Mouse (Mus musculus): Measurements from ENCODE around the gene Gng7. TPM values are rescaled to one million over a fixed set of nuclear protein-coding genes. Genes with fewer than 3 reads are reported as not detected.

Gng7 gene
- polyA plus RNA-seq, 1 experiment = 0.63 TPM

GRCm38 (mm10) chr10:80958979-80959637, 55.6 kb downstream of the Gng7 start:
- TF ChIP-seq POLR2A (IDR thresholded peaks at IDR 0.05; ENCODE audit: control insufficient read depth, extremely low read depth, insufficient read depth, low read length, poor library complexity) (no peak), CTCF (IDR thresholded peaks at IDR 0.05; ENCODE audit: borderline replicate concordance, control insufficient read depth, extremely low read depth, insufficient read depth, low read length, poor library complexity) (no peak)
- Histone ChIP-seq H3K27ac (ENCODE audit: control insufficient read depth, insufficient read depth, low read length) (no peak overlapping the region), H3K27me3 (ENCODE audit: control insufficient read depth, insufficient read depth, low read length) (no peaks in the 10 kb centered on the region), H3K4me1 (replicated peaks; ENCODE audit: control insufficient read depth, insufficient read depth, low read length) (peaks cover 11% of the 10 kb centered on the region), H3K4me3 (ENCODE audit: control insufficient read depth, insufficient read depth, low read length) (no peak overlapping the region), H3K36me3 (ENCODE audit: control insufficient read depth, insufficient read depth, low read length) (no peaks in the 10 kb centered on the region)
- WGBS = 94% methylated on average over 5 of the region's 5 CpGs
- no peak for DNase-seq

DNA sequence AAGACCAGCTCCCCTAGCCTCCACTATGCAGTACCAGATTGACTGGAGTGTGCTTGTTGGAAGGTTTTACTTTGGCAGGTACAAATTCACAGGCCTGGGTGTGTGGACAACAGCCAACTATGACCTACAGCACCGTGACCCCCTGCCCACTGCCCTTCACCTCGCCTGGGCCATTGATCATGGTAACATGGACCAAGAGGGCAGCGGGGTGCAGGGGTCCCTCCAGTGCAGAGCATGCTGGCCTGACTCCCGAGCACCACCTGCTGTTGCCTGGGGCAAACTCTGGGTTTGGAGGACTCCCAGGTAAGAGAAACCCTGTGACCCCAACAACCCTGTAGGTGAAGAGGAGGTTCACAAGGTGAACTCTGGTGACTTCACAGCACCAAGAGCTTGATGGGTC, 57.0 kb downstream of the Gng7 start:
- WGBS = 88% methylated on average over 4 of the region's 4 CpGs
- Histone ChIP-seq H3K27me3 (ENCODE audit: control insufficient read depth, insufficient read depth, low read length) (no peaks in the 10 kb centered on the region), H3K36me3 (ENCODE audit: control insufficient read depth, insufficient read depth, low read length) (no peaks in the 10 kb centered on the region), H3K4me3 (ENCODE audit: control insufficient read depth, insufficient read depth, low read length) (no peak overlapping the region), H3K4me1 (replicated peaks; ENCODE audit: control insufficient read depth, insufficient read depth, low read length) (peaks cover 11% of the 10 kb centered on the region), H3K27ac (ENCODE audit: control insufficient read depth, insufficient read depth, low read length) (no peak overlapping the region)
- no peak for DNase-seq
- TF ChIP-seq POLR2A (IDR thresholded peaks at IDR 0.05; ENCODE audit: control insufficient read depth, extremely low read depth, insufficient read depth, low read length, poor library complexity) (no peak), CTCF (IDR thresholded peaks at IDR 0.05; ENCODE audit: borderline replicate concordance, control insufficient read depth, extremely low read depth, insufficient read depth, low read length, poor library complexity) (no peak)

- 89% methylated on average over 6 of the region's 6 CpGs for WGBS
- no peaks in the 10 kb centered on the region for H3K36me3 ChIP-seq (ENCODE audit: control insufficient read depth, insufficient read depth, low read length)
- no peak overlapping the region for H3K27ac ChIP-seq (ENCODE audit: control insufficient read depth, insufficient read depth, low read length)
- H3K4me3 ChIP-seq (ENCODE audit: control insufficient read depth, insufficient read depth, low read length) = no peak overlapping the region
- H3K27me3 ChIP-seq (ENCODE audit: control insufficient read depth, insufficient read depth, low read length) = no peaks in the 10 kb centered on the region
- no peak for DNase-seq
- H3K4me1 ChIP-seq (replicated peaks; ENCODE audit: control insufficient read depth, insufficient read depth, low read length) = peaks cover 16% of the 10 kb centered on the region
- TF ChIP-seq POLR2A (IDR thresholded peaks at IDR 0.05; ENCODE audit: control insufficient read depth, extremely low read depth, insufficient read depth, low read length, poor library complexity) (no peak), CTCF (IDR thresholded peaks at IDR 0.05; ENCODE audit: borderline replicate concordance, control insufficient read depth, extremely low read depth, insufficient read depth, low read length, poor library complexity) (no peak)
Observed at GRCm38 (mm10) chr10:80956901-80957300, 57.8 kb downstream of the Gng7 start.

DNA sequence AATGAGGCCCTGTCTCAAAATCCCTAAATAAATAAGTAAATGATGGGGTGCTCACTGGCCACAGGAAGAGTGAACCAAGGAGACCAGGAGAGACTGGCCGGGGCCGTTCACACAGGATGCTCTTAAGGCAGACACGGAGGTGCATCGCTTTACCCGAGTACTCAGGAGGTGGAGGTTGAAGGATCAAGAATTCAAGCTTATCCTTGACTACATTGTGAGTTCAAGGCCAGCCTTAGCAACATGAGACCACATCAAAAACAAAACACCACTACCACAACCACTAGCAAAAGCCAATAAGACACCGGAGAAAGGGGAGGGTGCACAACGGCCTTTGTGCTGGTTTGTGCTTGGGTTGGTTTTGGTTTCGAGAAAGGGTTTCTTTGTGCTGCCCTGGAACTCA, 58.4 kb downstream of the Gng7 start:
- DNase-seq = no peak
- peaks cover 16% of the 10 kb centered on the region for H3K4me1 ChIP-seq (replicated peaks; ENCODE audit: control insufficient read depth, insufficient read depth, low read length)

DNA sequence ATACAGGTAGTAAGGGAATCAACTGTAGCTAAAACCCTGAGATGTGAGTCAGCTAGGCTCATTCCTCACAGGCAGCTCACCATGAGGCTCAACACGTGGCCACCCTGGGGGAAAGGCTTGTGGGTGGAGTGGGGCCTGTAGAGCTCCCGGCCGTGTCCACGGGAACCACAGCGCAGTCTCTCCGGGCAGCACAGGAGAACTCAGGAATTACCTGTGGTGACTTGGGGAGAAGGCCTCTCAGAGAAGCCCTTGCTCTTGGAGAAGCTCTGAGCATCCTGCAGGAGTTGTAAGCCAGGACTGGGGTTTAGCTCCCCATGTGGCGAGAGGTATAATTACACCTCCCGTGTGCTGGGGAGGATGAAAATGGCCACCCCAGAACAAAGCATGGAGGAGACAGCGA, 59.2 kb downstream of the Gng7 start:
- WGBS = 32% methylated on average over 9 of the region's 9 CpGs
- TF ChIP-seq POLR2A (IDR thresholded peaks at IDR 0.05; ENCODE audit: control insufficient read depth, extremely low read depth, insufficient read depth, low read length, poor library complexity) = no peak
- TF ChIP-seq CTCF (IDR thresholded peaks at IDR 0.05; ENCODE audit: borderline replicate concordance, control insufficient read depth, extremely low read depth, insufficient read depth, low read length, poor library complexity) = peak; percentile 74; the same call in 1 of the 2 replicates
- Histone ChIP-seq H3K36me3 (ENCODE audit: control insufficient read depth, insufficient read depth, low read length) (no peaks in the 10 kb centered on the region), H3K4me3 (ENCODE audit: control insufficient read depth, insufficient read depth, low read length) (no peak overlapping the region), H3K4me1 (replicated peaks; ENCODE audit: control insufficient read depth, insufficient read depth, low read length) (peaks cover 16% of the 10 kb centered on the region), H3K27me3 (ENCODE audit: control insufficient read depth, insufficient read depth, low read length) (no peaks in the 10 kb centered on the region), H3K27ac (ENCODE audit: control insufficient read depth, insufficient read depth, low read length) (no peak overlapping the region)
- DNase-seq = peak; percentile 60

More for the DNA sequence above, 58.4 kb downstream of the Gng7 start:
- no peaks in the 10 kb centered on the region for H3K27me3 ChIP-seq (ENCODE audit: control insufficient read depth, insufficient read depth, low read length)
- no peaks in the 10 kb centered on the region for H3K36me3 ChIP-seq (ENCODE audit: control insufficient read depth, insufficient read depth, low read length)
- H3K4me3 ChIP-seq (ENCODE audit: control insufficient read depth, insufficient read depth, low read length) = no peak overlapping the region
- no peak for TF ChIP-seq CTCF (IDR thresholded peaks at IDR 0.05; ENCODE audit: borderline replicate concordance, control insufficient read depth, extremely low read depth, insufficient read depth, low read length, poor library complexity)
- TF ChIP-seq POLR2A (IDR thresholded peaks at IDR 0.05; ENCODE audit: control insufficient read depth, extremely low read depth, insufficient read depth, low read length, poor library complexity) = no peak
- WGBS = 29% methylated on average over 8 of the region's 8 CpGs
- H3K27ac ChIP-seq (ENCODE audit: control insufficient read depth, insufficient read depth, low read length) = no peak overlapping the region

DNA sequence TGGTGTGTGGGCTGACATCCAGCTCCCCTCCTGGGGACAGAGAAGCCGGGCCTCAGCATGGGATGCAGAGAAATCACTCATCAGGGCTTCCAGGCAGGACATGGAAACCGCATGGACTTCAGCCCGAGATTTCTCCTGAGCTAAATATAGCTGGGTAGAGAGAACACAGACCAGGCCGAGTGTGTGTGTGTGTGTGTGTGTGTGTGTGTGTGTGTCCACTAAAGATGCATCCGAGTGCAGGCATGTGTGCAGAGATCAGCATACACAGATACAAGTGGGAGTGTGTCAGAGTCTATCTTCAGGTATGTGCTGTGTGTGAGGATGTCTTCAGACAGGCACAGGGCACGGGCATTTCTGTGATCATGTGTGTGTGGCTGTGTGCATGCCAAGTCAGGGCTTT, 59.9 kb downstream of the Gng7 start:
- TF ChIP-seq POLR2A (IDR thresholded peaks at IDR 0.05; ENCODE audit: control insufficient read depth, extremely low read depth, insufficient read depth, low read length, poor library complexity) = no peak
- TF ChIP-seq CTCF (IDR thresholded peaks at IDR 0.05; ENCODE audit: borderline replicate concordance, control insufficient read depth, extremely low read depth, insufficient read depth, low read length, poor library complexity) = no peak
- WGBS = 91% methylated on average over 6 of the region's 6 CpGs
- Histone ChIP-seq H3K4me3 (ENCODE audit: control insufficient read depth, insufficient read depth, low read length) (no peak overlapping the region), H3K4me1 (replicated peaks; ENCODE audit: control insufficient read depth, insufficient read depth, low read length) (peaks cover 16% of the 10 kb centered on the region), H3K36me3 (ENCODE audit: control insufficient read depth, insufficient read depth, low read length) (no peaks in the 10 kb centered on the region), H3K27ac (ENCODE audit: control insufficient read depth, insufficient read depth, low read length) (no peak overlapping the region), H3K27me3 (ENCODE audit: control insufficient read depth, insufficient read depth, low read length) (no peaks in the 10 kb centered on the region)
- no peak for DNase-seq

GRCm38 (mm10) chr10:80954415-80954814, 60.3 kb downstream of the Gng7 start:
- peaks cover 16% of the 10 kb centered on the region for H3K4me1 ChIP-seq (replicated peaks; ENCODE audit: control insufficient read depth, insufficient read depth, low read length)
- no peak overlapping the region for H3K27ac ChIP-seq (ENCODE audit: control insufficient read depth, insufficient read depth, low read length)
- DNase-seq = no peak
- no peaks in the 10 kb centered on the region for H3K36me3 ChIP-seq (ENCODE audit: control insufficient read depth, insufficient read depth, low read length)
- no peak overlapping the region for H3K4me3 ChIP-seq (ENCODE audit: control insufficient read depth, insufficient read depth, low read length)
- no peaks in the 10 kb centered on the region for H3K27me3 ChIP-seq (ENCODE audit: control insufficient read depth, insufficient read depth, low read length)
- TF ChIP-seq CTCF (IDR thresholded peaks at IDR 0.05; ENCODE audit: borderline replicate concordance, control insufficient read depth, extremely low read depth, insufficient read depth, low read length, poor library complexity) = no peak
- TF ChIP-seq POLR2A (IDR thresholded peaks at IDR 0.05; ENCODE audit: control insufficient read depth, extremely low read depth, insufficient read depth, low read length, poor library complexity) = no peak
- 94% methylated on average over 13 of the region's 13 CpGs for WGBS
